Mouse (Mus musculus) telencephalon, adult 2 months (tissue): ENCODE measurements around the gene Utp11.

Experiments used
- DNase-seq: peaks from one replicate; pipeline ENCODE4 v3.0.0-alpha.2; 2011; ENCODE audit warnings: low read depth, low spot score

Gene Utp11

GRCm38 (mm10) chr4:124672347-124673320 lies 20.8 kb downstream of the Utp11 start:
- no peak for DNase-seq

GRCm38 (mm10) chr4:124671583-124671982 lies 21.8 kb downstream of the Utp11 start:
- DNase-seq = no peak

GRCm38 (mm10) chr4:124670232-124670631 lies 23.2 kb downstream of the Utp11 start:
- DNase-seq = no peak

- no peak for DNase-seq
These were observed 25.3 kb downstream of the Utp11 start for GRCm38 (mm10) chr4:124668078-124668477.

GRCm38 (mm10) chr4:124667476-124668033 lies 25.8 kb downstream of the Utp11 start:
- peak; percentile 40 for DNase-seq

GRCm38 (mm10) chr4:124664604-124665003 lies 28.8 kb downstream of the Utp11 start:
- DNase-seq = no peak

- no peak for DNase-seq
These were observed 29.2 kb downstream of the Utp11 start for GRCm38 (mm10) chr4:124664185-124664584.

GRCm38 (mm10) chr4:124663034-124663433 lies 30.4 kb downstream of the Utp11 start:
- DNase-seq = no peak

GRCm38 (mm10) chr4:124660603-124661002 lies 32.8 kb downstream of the Utp11 start:
- DNase-seq = no peak

- no peak for DNase-seq
These were observed 33.9 kb downstream of the Utp11 start for GRCm38 (mm10) chr4:124659251-124660217.

- DNase-seq = no peak
These were observed 35.0 kb downstream of the Utp11 start for GRCm38 (mm10) chr4:124658412-124658851.

- DNase-seq = no peak
These were observed 35.6 kb downstream of the Utp11 start for GRCm38 (mm10) chr4:124657781-124658180.

- DNase-seq = peak; percentile 70
These were observed 36.3 kb downstream of the Utp11 start for GRCm38 (mm10) chr4:124656854-124657650.

- no peak for DNase-seq
These were observed 36.9 kb downstream of the Utp11 start, which contains the start of gene Pou3f1 for GRCm38 (mm10) chr4:124656518-124656853. TSS of gene Pou3f1 (plus strand) at chr4:124656807.

- DNase-seq = no peak
These were observed 40.5 kb downstream of the Utp11 start for GRCm38 (mm10) chr4:124652886-124653285.

- no peak for DNase-seq
These were observed 45.5 kb downstream of the Utp11 start for GRCm38 (mm10) chr4:124647909-124648308.

- no peak for DNase-seq
These were observed 46.8 kb downstream of the Utp11 start for GRCm38 (mm10) chr4:124646591-124646990.

GRCm38 (mm10) chr4:124644974-124645433 lies 48.4 kb downstream of the Utp11 start:
- no peak for DNase-seq

GRCm38 (mm10) chr4:124643859-124644258 lies 49.5 kb downstream of the Utp11 start:
- DNase-seq = no peak

GRCm38 (mm10) chr4:124639715-124640114 lies 53.7 kb downstream of the Utp11 start:
- no peak for DNase-seq

GRCm38 (mm10) chr4:124633281-124633680 lies 60.1 kb downstream of the Utp11 start:
- no peak for DNase-seq
